Comparison of ENCODE assay signal across 30 mouse cellular contexts in the genomic region with DNA sequence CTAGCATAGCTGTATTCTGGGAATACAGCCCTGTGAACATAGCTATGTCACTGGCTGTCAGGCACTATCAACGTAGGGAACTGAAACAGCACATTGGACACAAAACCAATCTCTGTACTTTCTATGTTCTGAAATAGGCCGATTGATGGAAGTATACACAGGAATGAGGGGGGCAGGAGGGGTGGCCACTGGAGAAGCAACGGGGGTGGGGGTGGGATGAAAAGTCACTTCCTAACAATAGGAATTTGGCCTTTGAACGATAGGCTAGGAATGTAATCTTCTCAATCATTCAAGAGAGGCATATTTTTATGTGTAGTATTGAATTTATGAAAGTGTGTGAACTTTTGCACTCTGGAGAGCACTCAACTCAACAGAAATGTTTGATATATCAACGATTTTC. TPM values are rescaled to one million over a fixed set of nuclear protein-coding genes. Genes with fewer than 3 reads are reported as not detected.
DNase-seq lines count a peak whose midpoint lies in the region; ATAC-seq and TF ChIP-seq lines count a peak whose summit lies in the region.
"Had no signal": no experiment of that assay in that cellular context is flagged by ENCODE, and none has a peak within 500 bp of the region (broad histone marks: within the 10 kb centered on the region; RNA-seq: fewer than 3 reads in every experiment).

No protein-coding gene starts in this region.

- no peak for DNase-seq in heart, postnatal 0 days (ENCODE audit: low spot score)
- DNase-seq in kidney, postnatal 14 days = peak; percentile 44
- DNase-seq in kidney, adult 18-20 months = no peak
- no peak for DNase-seq in lung, postnatal 0 days (ENCODE audit: low spot score)
- DNase-seq in lung, postnatal 36 days = no peak
- DNase-seq in adrenal gland, adult 18-20 months (ENCODE audit: low spot score in 2 of 2) = no peak
- DNase-seq: adrenal gland, adult 2 months; adrenal gland, postnatal 36 days; B cell, adult 2 months; cerebellum, adult 2 months; cerebellum, postnatal 14 days; kidney, adult 9 months; liver, postnatal 0 days; midbrain, embryonic 14.5 days; retina, postnatal 1 day; right cerebral cortex, postnatal 14 days; thymus, adult 18-20 months; thymus, postnatal 25 days had no signal

- 0 out of 2 replicates have a peak overlapping the region, but pooled peaks have one; percentile 0 for H3K27ac ChIP-seq in heart, postnatal 0 days (ENCODE audit: low read depth)
- H3K27ac ChIP-seq in heart, embryonic 12.5 days (ENCODE audit: poor library complexity, severe bottlenecking) = no peak overlapping the region
- 0 out of 2 replicates have a peak overlapping the region, but pooled peaks have one; percentile 0 for H3K27ac ChIP-seq in lung, postnatal 0 days (ENCODE audit: low read length)
- H3K27ac ChIP-seq: hindbrain, embryonic 12.5 days; hindbrain, postnatal 0 days; intestine, embryonic 15.5 days; layer of hippocampus, adult 2 months; left cerebral cortex, adult 2 months; limb, embryonic 12.5 days; liver, embryonic 12.5 days; neural tube, embryonic 15.5 days had no signal

- no peak for ATAC-seq in heart, postnatal 0 days (ENCODE audit: insufficient read depth, low read depth)
- no peak for ATAC-seq in heart, embryonic 12.5 days (ENCODE audit: insufficient number of reproducible peaks, low FRiP score)
- no peak for ATAC-seq in lung, postnatal 0 days
- ATAC-seq: forebrain, embryonic 16.5 days; hindbrain, postnatal 0 days; intestine, embryonic 15.5 days; liver, embryonic 12.5 days; liver, postnatal 0 days had no signal

- no peak for TF ChIP-seq CTCF in heart, postnatal 0 days (IDR thresholded peaks at IDR 0.05; ENCODE audit: low read depth)
- no peak for TF ChIP-seq CTCF in lung, postnatal 0 days (IDR thresholded peaks at IDR 0.05)

- H3K27me3 ChIP-seq in heart, postnatal 0 days (ENCODE audit: control insufficient read depth, insufficient read depth, low read length) = no peaks in the 10 kb centered on the region
- H3K27me3 ChIP-seq in heart, embryonic 12.5 days (replicated peaks) = no peaks in the 10 kb centered on the region
- H3K27me3 ChIP-seq in lung, postnatal 0 days (replicated peaks; ENCODE audit: insufficient read depth, low read length) = no peaks in the 10 kb centered on the region
- H3K27me3 ChIP-seq: intestine, embryonic 15.5 days had no signal

- no peak overlapping the region for H3K4me2 ChIP-seq in heart, postnatal 0 days (ENCODE audit: low read depth, low read length)
- H3K4me2 ChIP-seq in heart, embryonic 12.5 days = no peak overlapping the region
- no peak overlapping the region for H3K4me2 ChIP-seq in lung, postnatal 0 days (replicated peaks; ENCODE audit: low read depth, low read length)
- H3K4me2 ChIP-seq: heart, embryonic 11.5 days; hindbrain, embryonic 12.5 days; intestine, embryonic 15.5 days; limb, embryonic 12.5 days; liver, embryonic 12.5 days; neural tube, embryonic 15.5 days had no signal

- H3K36me3 ChIP-seq in heart, postnatal 0 days (replicated peaks; ENCODE audit: control insufficient read depth, insufficient read depth, low read length) = no peaks in the 10 kb centered on the region
- no peaks in the 10 kb centered on the region for H3K36me3 ChIP-seq in heart, embryonic 12.5 days
- no peaks in the 10 kb centered on the region for H3K36me3 ChIP-seq in lung, postnatal 0 days (ENCODE audit: insufficient read depth, low read length)
- H3K36me3 ChIP-seq: hindbrain, embryonic 12.5 days; intestine, embryonic 15.5 days; limb, embryonic 12.5 days; liver, embryonic 12.5 days; neural tube, embryonic 15.5 days had no signal

- H3K4me1 ChIP-seq in heart, postnatal 0 days (ENCODE audit: control insufficient read depth, insufficient read depth) = peaks cover 12% of the 10 kb centered on the region
- H3K4me1 ChIP-seq in heart, embryonic 12.5 days (replicated peaks) = peaks cover 16% of the 10 kb centered on the region
- H3K4me1 ChIP-seq in lung, postnatal 0 days (ENCODE audit: insufficient read depth, low read depth, low read length) = peaks cover 18% of the 10 kb centered on the region; the same call in 1 of the 2 replicates
- H3K4me1 ChIP-seq: liver, embryonic 12.5 days had no signal

- no peaks in the 10 kb centered on the region for H3K9me3 ChIP-seq in heart, postnatal 0 days (replicated peaks; ENCODE audit: control insufficient read depth, low read length)
- H3K9me3 ChIP-seq in heart, embryonic 12.5 days (replicated peaks) = no peaks in the 10 kb centered on the region
- H3K9me3 ChIP-seq in lung, postnatal 0 days (ENCODE audit: low read length) = no peaks in the 10 kb centered on the region
- H3K9me3 ChIP-seq: hindbrain, embryonic 12.5 days; intestine, embryonic 15.5 days; limb, embryonic 12.5 days; liver, embryonic 12.5 days; neural tube, embryonic 15.5 days had no signal

- no peak overlapping the region for H3K9ac ChIP-seq in heart, postnatal 0 days (replicated peaks; ENCODE audit: low read depth, low read length)
- no peak overlapping the region for H3K9ac ChIP-seq in heart, embryonic 12.5 days
- no peak overlapping the region for H3K9ac ChIP-seq in lung, postnatal 0 days (replicated peaks; ENCODE audit: low read depth)
- H3K9ac ChIP-seq: hindbrain, embryonic 12.5 days; intestine, embryonic 15.5 days; limb, embryonic 12.5 days; liver, embryonic 12.5 days; liver, postnatal 0 days; neural tube, embryonic 15.5 days had no signal

- WGBS in heart, postnatal 0 days = 54% methylated on average over 5 of the region's 5 CpGs
- 63% methylated on average over 5 of the region's 5 CpGs for WGBS in heart, embryonic 12.5 days
- 15% methylated on average over 5 of the region's 5 CpGs for WGBS in lung, postnatal 0 days

- no peak overlapping the region for H3K4me3 ChIP-seq in heart, postnatal 0 days (ENCODE audit: low read depth, low read length)
- no peak overlapping the region for H3K4me3 ChIP-seq in heart, embryonic 12.5 days
- H3K4me3 ChIP-seq in lung, postnatal 0 days (ENCODE audit: low read depth, low read length) = no peak overlapping the region
- H3K4me3 ChIP-seq: erythroblast, embryonic 14.5 days; hindbrain, embryonic 12.5 days; intestine, embryonic 15.5 days; layer of hippocampus, adult 2 months; left cerebral cortex, adult 2 months; limb, embryonic 12.5 days; liver, embryonic 12.5 days; neural tube, embryonic 15.5 days had no signal

- no peak for TF ChIP-seq EP300 in heart, postnatal 0 days (IDR thresholded peaks at IDR 0.05; ENCODE audit: low read depth)
- no peak for TF ChIP-seq EP300 in lung, postnatal 0 days (IDR thresholded peaks at IDR 0.05)

RNA-seq across cellular contexts. Expression of a gene that starts 12.3 kb away (rescaled TPM):
- total RNA-seq in heart, postnatal 0 days (2014; rRNA removed; ENCODE audit: low replicate concordance) = 55.8 and 72.7 TPM in 2 replicates
- 31.6 and 34.3 TPM in 2 replicates for polyA plus RNA-seq in heart, postnatal 0 days (2015; fragmentation: Nextera tagmentation; extraction: Ambion mirVana)
- polyA plus RNA-seq in heart, embryonic 12.5 days (2016; fragmentation: Nextera tagmentation; extraction: Ambion mirVana) = 65.6 and 68.1 TPM in 2 replicates
- 78.2 and 113 TPM in 2 replicates for polyA plus RNA-seq in lung, postnatal 0 days (2015; fragmentation: Nextera tagmentation; extraction: Ambion mirVana)
- total RNA-seq in adrenal gland, adult 18-20 months (2021) = 10 to 100 TPM; 22.2 to 24.6 TPM
